Mouse (Mus musculus) stomach, embryonic 14.5 days (tissue): ENCODE results near the gene Cpeb2. TPM values are rescaled to one million over a fixed set of nuclear protein-coding genes. Genes with fewer than 3 reads are reported as not detected.
A peak's percentile ranks its signal among the peaks of the same experiment; 100 is the strongest.

Source experiments
- ATAC-seq: fragments of 200-750 bp; cut with Nextera tagmentation; 2 replicates; pipeline ENCODE4 v1.8.0; 2017; ENCODE audit warnings: low read depth, moderate TSS enrichment; ENCODE audit not compliant: insufficient number of reproducible peaks, insufficient read depth, low FRiP score
- H3K27ac ChIP-seq: fragments of 300-500 bp; sonication (generic); 2 replicates; pipeline ENCODE4 v1.5.1; 2014; ENCODE audit warnings: mild to moderate bottlenecking, low read length, moderate library complexity, mixed read lengths
- H3K27me3 ChIP-seq: fragments of 300-500 bp; sonication (generic); 2 replicates; pipeline ENCODE4 v1.6.1; 2014; ENCODE audit warnings: low read length, control low read depth, mixed read lengths; ENCODE audit not compliant: control insufficient read depth, insufficient read depth
- H3K36me3 ChIP-seq: fragments of 300-500 bp; sonication (generic); 2 replicates; pipeline ENCODE4 v1.6.1; 2014; ENCODE audit warnings: mild to moderate bottlenecking, control low read depth, low read length, moderate library complexity, mixed read lengths; ENCODE audit not compliant: control insufficient read depth, insufficient read depth
- H3K4me1 ChIP-seq: fragments of 300-500 bp; sonication (generic); 2 replicates; pipeline ENCODE4 v1.6.1; 2014; ENCODE audit warnings: low read length, control low read depth, mixed read lengths; ENCODE audit not compliant: control insufficient read depth, insufficient read depth
- H3K4me2 ChIP-seq: fragments of 300-500 bp; sonication (generic); replicated peaks from 2 replicates; pipeline ENCODE4 v1.6.1; 2014; ENCODE audit warnings: low read depth, low read length, control low read depth
- H3K4me3 ChIP-seq: fragments of 300-500 bp; sonication (generic); 2 replicates; pipeline ENCODE4 v1.5.1; 2014; ENCODE audit warnings: low read depth, low read length, control low read depth
- H3K9ac ChIP-seq: fragments of 300-500 bp; sonication (generic); replicated peaks from 2 replicates; pipeline ENCODE4 v1.6.1; 2014; ENCODE audit warnings: low read depth, mild to moderate bottlenecking, control low read depth, low read length, moderate library complexity, mixed read lengths
- H3K9me3 ChIP-seq: fragments of 300-500 bp; sonication (generic); 2 replicates; pipeline ENCODE4 v1.6.1; 2016; ENCODE audit warnings: low read depth, low read length, control low read depth; ENCODE audit not compliant: control insufficient read depth
- WGBS: fragments of 180-500 bp; shearing (Covaris S2); extraction: QIAGEN DNeasy Blood & Tissue Kit; methylation state at CpG from one replicate; pipeline ENCODE4 v1.1.7; 2014; 5-methylcytosine and 5-hydroxymethylcytosine counted together
- polyA plus RNA-seq: library from polyadenylated mRNA; unstranded; fragments of >200 nt; fragmentation: Nextera tagmentation; extraction: Ambion mirVana; gene quantifications from 2 replicates; pipeline ENCODE4 v1.2.1, GENCODE M21; 2014

Gene Cpeb2
- polyA plus RNA-seq, 1 experiment from 2014 or later = 3.2 TPM

DNA sequence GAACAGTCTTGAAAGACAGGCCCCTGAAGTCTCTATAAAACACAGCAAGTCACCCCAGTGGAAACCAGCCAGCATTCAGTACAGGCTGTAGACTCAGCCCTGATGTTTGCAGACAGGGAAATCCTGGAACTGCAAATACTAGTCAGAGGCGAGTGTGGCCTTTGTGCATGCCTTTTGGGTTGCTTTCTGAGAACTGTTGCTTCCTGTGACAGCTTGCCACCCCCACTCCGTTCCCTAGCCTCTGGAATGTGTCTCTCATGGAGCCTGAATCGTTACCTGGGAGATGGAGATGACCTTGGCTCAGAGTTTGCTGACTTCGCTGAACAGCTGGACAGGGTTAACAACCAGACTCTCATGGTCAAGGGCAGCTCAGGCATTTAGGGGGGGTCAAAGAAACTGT lies 77.0 kb downstream of the Cpeb2 start:
- Histone ChIP-seq H3K36me3 (no peaks in the 10 kb centered on the region), H3K9ac (no peak overlapping the region), H3K4me1 (no peaks in the 10 kb centered on the region), H3K27me3 (no peaks in the 10 kb centered on the region), H3K27ac (no peak overlapping the region), H3K9me3 (no peaks in the 10 kb centered on the region), H3K4me2 (no peak overlapping the region), H3K4me3 (no peak overlapping the region)
- WGBS = 25% methylated on average over 4 of the region's 4 CpGs
- ATAC-seq = no peak

- peaks cover 8% of the 10 kb centered on the region; the same call in 1 of the 2 replicates for H3K4me1 ChIP-seq
- no peaks in the 10 kb centered on the region for H3K36me3 ChIP-seq
- no peaks in the 10 kb centered on the region for H3K9me3 ChIP-seq
- no peak overlapping the region for H3K4me2 ChIP-seq
- no peak overlapping the region for H3K27ac ChIP-seq
- no peaks in the 10 kb centered on the region for H3K27me3 ChIP-seq
- no peak overlapping the region for H3K4me3 ChIP-seq
- WGBS = 83% methylated on average over 3 of the region's 3 CpGs
- no peak overlapping the region for H3K9ac ChIP-seq
- ATAC-seq = no peak
Observed at GRCm38 (mm10) chr5:43324311-43324862, 91.4 kb downstream of the Cpeb2 start.

DNA sequence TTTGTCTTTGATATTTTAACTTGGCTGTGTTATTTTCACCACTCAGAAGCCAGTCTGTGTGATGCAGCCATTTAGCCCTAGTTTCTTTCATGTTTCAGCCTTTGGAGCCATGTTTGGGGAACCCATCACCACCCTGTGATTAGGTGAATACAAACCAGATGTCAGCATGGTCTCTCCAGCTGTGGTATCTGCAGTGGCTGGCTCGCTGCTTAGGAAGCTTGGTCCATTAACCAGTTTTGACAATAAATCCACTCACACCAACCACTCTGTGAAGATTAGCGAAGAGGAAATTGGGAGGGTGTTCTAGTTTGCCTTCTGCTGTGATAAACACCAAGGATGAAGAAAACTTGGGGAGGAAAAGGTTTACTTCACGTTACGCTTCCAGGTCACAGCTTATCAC lies 92.6 kb downstream of the Cpeb2 start:
- Histone ChIP-seq H3K27ac (no peak overlapping the region), H3K4me2 (no peak overlapping the region), H3K9me3 (no peaks in the 10 kb centered on the region), H3K27me3 (no peaks in the 10 kb centered on the region), H3K36me3 (no peaks in the 10 kb centered on the region), H3K9ac (no peak overlapping the region), H3K4me3 (no peak overlapping the region), H3K4me1 (peaks cover 8% of the 10 kb centered on the region; the same call in 1 of the 2 replicates)
- WGBS = 63% methylated on average over 4 of the region's 4 CpGs
- ATAC-seq = no peak

DNA sequence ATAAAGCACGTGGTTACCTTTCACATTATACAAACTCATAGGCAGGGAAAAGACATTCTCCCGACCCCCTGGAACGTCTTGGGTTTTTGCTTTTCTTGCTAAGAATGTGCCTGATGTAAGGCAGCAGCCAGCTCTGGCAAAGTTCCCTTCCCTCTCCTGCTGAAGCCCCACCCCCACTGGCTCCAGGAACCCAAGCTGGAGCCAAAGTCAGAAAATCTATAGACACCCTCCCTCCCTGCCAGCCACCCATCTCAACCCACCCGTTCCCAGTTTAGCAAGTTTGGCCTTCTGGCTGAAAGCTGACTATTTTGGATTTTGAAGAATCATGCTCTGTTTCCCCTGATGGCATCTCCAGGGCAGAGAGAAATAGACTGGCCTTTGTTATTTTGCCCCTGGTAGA lies 95.6 kb downstream of the Cpeb2 start:
- 17% methylated on average over 4 of the region's 4 CpGs for WGBS
- Histone ChIP-seq H3K27me3 (no peaks in the 10 kb centered on the region), H3K4me3 (no peak overlapping the region), H3K4me1 (peaks cover 8% of the 10 kb centered on the region; the same call in 1 of the 2 replicates), H3K4me2 (no peak overlapping the region), H3K9me3 (no peaks in the 10 kb centered on the region), H3K36me3 (no peaks in the 10 kb centered on the region), H3K27ac (no peak overlapping the region), H3K9ac (no peak overlapping the region)
- ATAC-seq = peak; percentile 28; the same call in 1 of the 2 replicates

- no peak overlapping the region for H3K4me2 ChIP-seq
- H3K27me3 ChIP-seq = no peaks in the 10 kb centered on the region
- H3K9me3 ChIP-seq = no peaks in the 10 kb centered on the region
- H3K4me3 ChIP-seq = no peak overlapping the region
- H3K36me3 ChIP-seq = no peaks in the 10 kb centered on the region
- WGBS = 74% methylated on average over 3 of the region's 3 CpGs
- no peak overlapping the region for H3K9ac ChIP-seq
- no peak for ATAC-seq
- peaks cover 8% of the 10 kb centered on the region; the same call in 1 of the 2 replicates for H3K4me1 ChIP-seq
- H3K27ac ChIP-seq = no peak overlapping the region
Observed at GRCm38 (mm10) chr5:43330260-43330659, 97.3 kb downstream of the Cpeb2 start.

- Histone ChIP-seq H3K27ac (no peak overlapping the region), H3K9me3 (no peaks in the 10 kb centered on the region), H3K36me3 (no peaks in the 10 kb centered on the region), H3K4me1 (no peaks in the 10 kb centered on the region), H3K4me2 (no peak overlapping the region), H3K4me3 (no peak overlapping the region), H3K9ac (no peak overlapping the region), H3K27me3 (no peaks in the 10 kb centered on the region)
- ATAC-seq = no peak
- WGBS = 78% methylated on average over 2 of the region's 2 CpGs
Observed at GRCm38 (mm10) chr5:43334469-43334868, 101.5 kb downstream of the Cpeb2 start.

GRCm38 (mm10) chr5:43337212-43337611 lies 104.2 kb downstream of the Cpeb2 start:
- Histone ChIP-seq H3K4me1 (no peaks in the 10 kb centered on the region), H3K4me2 (no peak overlapping the region), H3K9me3 (no peaks in the 10 kb centered on the region), H3K36me3 (no peaks in the 10 kb centered on the region), H3K27ac (no peak overlapping the region), H3K9ac (no peak overlapping the region), H3K27me3 (no peaks in the 10 kb centered on the region), H3K4me3 (no peak overlapping the region)
- ATAC-seq = no peak
- WGBS = 84% methylated on average over 1 of the region's 1 CpGs

DNA sequence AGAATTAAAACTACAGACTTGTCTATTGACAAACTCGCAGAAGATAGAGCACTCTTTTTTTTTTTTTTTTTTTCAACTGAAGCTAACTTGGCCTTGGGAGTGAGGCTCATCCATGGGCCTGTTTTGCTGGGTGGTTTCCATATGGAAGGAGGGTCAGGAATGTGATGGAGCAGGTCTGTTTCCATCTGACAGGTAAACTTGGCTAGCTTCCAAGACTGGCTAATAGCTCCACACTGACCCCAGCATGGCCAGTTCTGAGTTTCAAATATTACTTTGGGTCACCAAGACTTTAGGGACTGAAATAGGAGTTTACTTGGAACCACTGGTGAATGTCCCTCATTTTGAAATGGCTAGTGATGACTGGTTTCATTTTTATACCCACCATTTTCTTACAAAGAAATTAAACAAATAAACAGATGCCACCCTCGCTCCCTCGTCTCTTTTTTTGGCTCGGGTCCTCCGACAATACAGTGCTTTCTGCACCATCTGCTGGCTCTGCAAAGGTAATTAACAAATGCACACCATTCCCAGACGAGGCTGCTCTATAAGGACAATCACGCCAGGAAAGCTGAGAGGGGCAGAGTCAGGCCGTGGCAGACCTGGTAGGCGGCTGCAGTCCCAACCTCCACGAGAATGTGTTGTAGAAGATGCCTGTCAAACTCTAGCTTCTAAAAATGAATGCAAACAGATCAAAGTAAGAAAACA lies 106.0 kb downstream of the Cpeb2 start:
- no peak overlapping the region for H3K9ac ChIP-seq
- H3K27me3 ChIP-seq = no peaks in the 10 kb centered on the region
- no peaks in the 10 kb centered on the region for H3K4me1 ChIP-seq
- H3K4me2 ChIP-seq = no peak overlapping the region
- no peak for ATAC-seq
- 52% methylated on average over 10 of the region's 10 CpGs for WGBS
- no peaks in the 10 kb centered on the region for H3K9me3 ChIP-seq
- H3K36me3 ChIP-seq = no peaks in the 10 kb centered on the region
- H3K27ac ChIP-seq = no peak overlapping the region
- H3K4me3 ChIP-seq = no peak overlapping the region
